Mouse (Mus musculus): Measurements from ENCODE around the gene Nup210l. TPM values are rescaled to one million over a fixed set of nuclear protein-coding genes. Genes with fewer than 3 reads are reported as not detected.

Gene Nup210l
- total and polyA plus RNA-seq, 3 experiments = 0.15 to 0.22 TPM; not detected in 1

DNA sequence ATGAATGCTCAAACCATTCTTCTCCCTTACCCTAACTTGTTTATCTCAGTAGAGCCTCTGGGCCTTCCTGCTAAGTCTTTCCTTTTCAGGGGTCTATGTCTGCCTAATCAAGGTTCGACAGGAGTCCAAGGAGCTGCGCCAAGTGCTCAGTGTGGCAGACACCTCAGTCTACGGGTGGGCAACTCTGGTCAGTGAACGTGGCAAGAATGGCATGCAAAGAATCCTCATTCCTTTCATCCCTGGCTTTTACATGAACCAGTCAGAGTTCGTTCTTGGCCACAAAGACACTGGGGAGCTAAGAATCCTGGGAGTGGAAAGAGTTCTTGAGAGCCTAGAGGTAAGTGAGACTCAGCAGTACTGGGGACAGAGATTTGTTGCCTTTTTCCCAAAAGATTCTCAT lies 99.7 kb downstream of the Nup210l start:
- no peak for ATAC-seq (ENCODE audit: extremely low read depth, insufficient number of reproducible peaks, low FRiP score, poor library complexity, severe bottlenecking)
- Histone ChIP-seq H3K4me1 (ENCODE audit: insufficient read depth, low read depth, low read length) (no peaks in the 10 kb centered on the region), H3K36me3 (replicated peaks) (peaks cover 9% of the 10 kb centered on the region), H3K27me3 (ENCODE audit: insufficient read depth, low read length) (peaks cover 8% of the 10 kb centered on the region), H3K9me3 (replicated peaks) (no peaks in the 10 kb centered on the region), H3K4me3 (ENCODE audit: low read depth, low read length) (no peak overlapping the region)
- DNase-seq (ENCODE audit: low spot score) = no peak
- TF ChIP-seq TAL1 (conservative IDR thresholded peaks at IDR 0.05; ENCODE audit: low read depth, low read length) = no peak
- TF ChIP-seq GATA2 (IDR thresholded peaks at IDR 0.05; ENCODE audit: borderline replicate concordance, low read depth, low read length) = no peak
- no peak for TF ChIP-seq GATA1 (IDR thresholded peaks at IDR 0.05; ENCODE audit: borderline replicate concordance, low read length)
- no peak for TF ChIP-seq POLR2AphosphoS5 (IDR thresholded peaks at IDR 0.05; ENCODE audit: insufficient replicate concordance, low read depth, low read length)
- no peak for TF ChIP-seq CTCF (IDR thresholded peaks at IDR 0.05; ENCODE audit: low read depth, low read length)

DNA sequence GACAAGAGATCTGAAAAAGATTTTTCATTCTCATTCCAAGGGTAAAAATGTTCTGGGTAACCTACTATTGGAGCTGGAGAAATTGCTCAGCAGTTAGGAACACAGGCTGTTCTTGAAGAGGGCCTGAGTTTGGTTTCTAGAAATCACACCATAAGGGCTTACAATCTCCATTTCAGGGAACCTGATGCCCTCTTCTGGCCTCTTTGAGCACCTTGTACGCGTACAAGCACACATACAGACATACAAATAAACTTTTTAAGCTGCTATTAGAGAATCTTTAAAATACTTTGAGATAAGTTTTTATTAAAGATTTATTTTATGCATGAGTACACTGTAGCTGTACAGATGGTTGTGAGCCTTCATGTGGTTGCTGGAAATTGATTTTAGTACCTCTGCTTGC lies 100.7 kb downstream of the Nup210l start:
- H3K36me3 ChIP-seq (replicated peaks) = peaks cover 18% of the 10 kb centered on the region
- no peaks in the 10 kb centered on the region for H3K4me1 ChIP-seq (ENCODE audit: insufficient read depth, low read depth, low read length)
- ATAC-seq (ENCODE audit: extremely low read depth, insufficient number of reproducible peaks, low FRiP score, poor library complexity, severe bottlenecking) (no peak), DNase-seq (ENCODE audit: low spot score) (no peak)
- no peak overlapping the region for H3K4me3 ChIP-seq (ENCODE audit: low read depth, low read length)
- TF ChIP-seq GATA2 (IDR thresholded peaks at IDR 0.05; ENCODE audit: borderline replicate concordance, low read depth, low read length) (no peak), GATA1 (IDR thresholded peaks at IDR 0.05; ENCODE audit: borderline replicate concordance, low read length) (no peak), POLR2AphosphoS5 (IDR thresholded peaks at IDR 0.05; ENCODE audit: insufficient replicate concordance, low read depth, low read length) (no peak), TAL1 (conservative IDR thresholded peaks at IDR 0.05; ENCODE audit: low read depth, low read length) (no peak), CTCF (IDR thresholded peaks at IDR 0.05; ENCODE audit: low read depth, low read length) (no peak)
- no peaks in the 10 kb centered on the region for H3K9me3 ChIP-seq (replicated peaks)
- peaks cover 8% of the 10 kb centered on the region for H3K27me3 ChIP-seq (ENCODE audit: insufficient read depth, low read length)

GRCm38 (mm10) chr3:90208662-90209061 lies 104.7 kb downstream of the Nup210l start:
- Histone ChIP-seq H3K36me3 (replicated peaks) (peaks cover 50% of the 10 kb centered on the region), H3K4me1 (ENCODE audit: insufficient read depth, low read depth, low read length) (peaks cover 21% of the 10 kb centered on the region), H3K4me3 (ENCODE audit: low read depth, low read length) (no peak overlapping the region), H3K27me3 (ENCODE audit: insufficient read depth, low read length) (no peaks in the 10 kb centered on the region; the same call in 1 of the 2 replicates), H3K9me3 (replicated peaks) (no peaks in the 10 kb centered on the region)
- no peak for ATAC-seq (ENCODE audit: extremely low read depth, insufficient number of reproducible peaks, low FRiP score, poor library complexity, severe bottlenecking)
- TF ChIP-seq POLR2AphosphoS5 (IDR thresholded peaks at IDR 0.05; ENCODE audit: insufficient replicate concordance, low read depth, low read length) (peak; percentile 23; the same call in 1 of the 2 replicates), GATA1 (IDR thresholded peaks at IDR 0.05; ENCODE audit: borderline replicate concordance, low read length) (no peak), GATA2 (IDR thresholded peaks at IDR 0.05; ENCODE audit: borderline replicate concordance, low read depth, low read length) (no peak)
- DNase-seq (ENCODE audit: low spot score) = no peak

- H3K27me3 ChIP-seq (ENCODE audit: insufficient read depth, low read length) = no peaks in the 10 kb centered on the region
- H3K9me3 ChIP-seq (replicated peaks) = no peaks in the 10 kb centered on the region
- peaks cover 26% of the 10 kb centered on the region for H3K4me1 ChIP-seq (ENCODE audit: insufficient read depth, low read depth, low read length)
- peaks cover 50% of the 10 kb centered on the region for H3K36me3 ChIP-seq (replicated peaks)
- DNase-seq (ENCODE audit: low spot score) = no peak
- ATAC-seq (ENCODE audit: extremely low read depth, insufficient number of reproducible peaks, low FRiP score, poor library complexity, severe bottlenecking) = no peak
- TF ChIP-seq CTCF (IDR thresholded peaks at IDR 0.05; ENCODE audit: low read depth, low read length) (no peak), POLR2AphosphoS5 (IDR thresholded peaks at IDR 0.05; ENCODE audit: insufficient replicate concordance, low read depth, low read length) (peak; percentile 22; the same call in 1 of the 2 replicates), GATA1 (IDR thresholded peaks at IDR 0.05; ENCODE audit: borderline replicate concordance, low read length) (no peak), TAL1 (conservative IDR thresholded peaks at IDR 0.05; ENCODE audit: low read depth, low read length) (no peak), GATA2 (IDR thresholded peaks at IDR 0.05; ENCODE audit: borderline replicate concordance, low read depth, low read length) (no peak)
- H3K4me3 ChIP-seq (ENCODE audit: low read depth, low read length) = no peak overlapping the region
Measured at GRCm38 (mm10) chr3:90209908-90210566, 106.1 kb downstream of the Nup210l start.

GRCm38 (mm10) chr3:90211475-90212398 lies 107.8 kb downstream of the Nup210l start:
- H3K4me3 ChIP-seq (ENCODE audit: low read depth, low read length) = peak overlapping the region; percentile 93
- H3K27me3 ChIP-seq (ENCODE audit: insufficient read depth, low read length) = no peaks in the 10 kb centered on the region
- DNase-seq (ENCODE audit: low spot score) (no peak), ATAC-seq (ENCODE audit: extremely low read depth, insufficient number of reproducible peaks, low FRiP score, poor library complexity, severe bottlenecking) (no peak)
- TF ChIP-seq GATA1 (IDR thresholded peaks at IDR 0.05; ENCODE audit: borderline replicate concordance, low read length) = no peak
- TF ChIP-seq POLR2AphosphoS5 (IDR thresholded peaks at IDR 0.05; ENCODE audit: insufficient replicate concordance, low read depth, low read length) = peak; percentile 70; the same call in 1 of the 2 replicates
- peaks cover 26% of the 10 kb centered on the region for H3K4me1 ChIP-seq (ENCODE audit: insufficient read depth, low read depth, low read length)
- no peaks in the 10 kb centered on the region for H3K9me3 ChIP-seq (replicated peaks)
- peaks cover 50% of the 10 kb centered on the region for H3K36me3 ChIP-seq (replicated peaks)

DNA sequence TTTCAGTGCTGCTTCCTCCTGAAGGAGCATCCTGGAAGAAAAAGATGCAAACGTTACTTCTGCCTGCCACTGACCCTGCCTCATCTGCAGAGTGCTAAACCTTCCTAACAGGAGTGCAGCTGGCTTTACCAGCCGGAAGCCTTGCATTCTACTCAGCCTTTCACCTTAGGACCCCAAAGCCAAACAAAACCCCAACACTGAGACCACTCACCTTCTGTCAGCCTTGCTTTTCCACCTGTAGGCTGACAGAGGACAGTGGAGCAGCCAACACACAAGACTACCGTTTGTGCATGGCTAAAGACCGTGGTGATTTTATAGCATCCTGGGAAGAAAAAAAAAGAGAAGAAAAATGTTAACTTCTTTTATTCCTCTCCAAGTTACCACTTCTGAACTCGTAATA lies 108.8 kb downstream of the Nup210l start:
- H3K4me1 ChIP-seq (ENCODE audit: insufficient read depth, low read depth, low read length) = peaks cover 26% of the 10 kb centered on the region
- H3K27me3 ChIP-seq (ENCODE audit: insufficient read depth, low read length) = no peaks in the 10 kb centered on the region
- TF ChIP-seq CTCF (IDR thresholded peaks at IDR 0.05; ENCODE audit: low read depth, low read length) = no peak
- TF ChIP-seq GATA2 (IDR thresholded peaks at IDR 0.05; ENCODE audit: borderline replicate concordance, low read depth, low read length) = no peak
- no peak for TF ChIP-seq GATA1 (IDR thresholded peaks at IDR 0.05; ENCODE audit: borderline replicate concordance, low read length)
- no peak for TF ChIP-seq POLR2AphosphoS5 (IDR thresholded peaks at IDR 0.05; ENCODE audit: insufficient replicate concordance, low read depth, low read length)
- no peak for TF ChIP-seq TAL1 (conservative IDR thresholded peaks at IDR 0.05; ENCODE audit: low read depth, low read length)
- no peaks in the 10 kb centered on the region for H3K9me3 ChIP-seq (replicated peaks)
- DNase-seq (ENCODE audit: low spot score) (no peak), ATAC-seq (ENCODE audit: extremely low read depth, insufficient number of reproducible peaks, low FRiP score, poor library complexity, severe bottlenecking) (no peak)
- H3K4me3 ChIP-seq (ENCODE audit: low read depth, low read length) = peak overlapping the region; percentile 93
- H3K36me3 ChIP-seq (replicated peaks) = peaks cover 49% of the 10 kb centered on the region

All from G1E (cell line).